Mouse (Mus musculus): ENCODE measurements around the gene Zfp654. TPM values are rescaled to one million over a fixed set of nuclear protein-coding genes. Genes with fewer than 3 reads are reported as not detected.

The Zfp654 gene
- total RNA-seq, 4 experiments from 2014 or later = 12.1 to 13.0 (median 12.5) TPM

GRCm38 (mm10) chr16:64856946-64857345 lies 5.5 kb upstream of the Zfp654 start:
- no peak for DNase-seq (ENCODE audit: low spot score in 2 of 2)

GRCm38 (mm10) chr16:64852891-64853290 lies 1.4 kb upstream of the Zfp654 start:
- DNase-seq (ENCODE audit: low spot score in 2 of 2) = no peak

- peak; percentile 15 to 37 for DNase-seq (ENCODE audit: low spot score in 2 of 2)
These were observed 1.0 kb upstream of the Zfp654 start for GRCm38 (mm10) chr16:64852441-64852871.

DNA sequence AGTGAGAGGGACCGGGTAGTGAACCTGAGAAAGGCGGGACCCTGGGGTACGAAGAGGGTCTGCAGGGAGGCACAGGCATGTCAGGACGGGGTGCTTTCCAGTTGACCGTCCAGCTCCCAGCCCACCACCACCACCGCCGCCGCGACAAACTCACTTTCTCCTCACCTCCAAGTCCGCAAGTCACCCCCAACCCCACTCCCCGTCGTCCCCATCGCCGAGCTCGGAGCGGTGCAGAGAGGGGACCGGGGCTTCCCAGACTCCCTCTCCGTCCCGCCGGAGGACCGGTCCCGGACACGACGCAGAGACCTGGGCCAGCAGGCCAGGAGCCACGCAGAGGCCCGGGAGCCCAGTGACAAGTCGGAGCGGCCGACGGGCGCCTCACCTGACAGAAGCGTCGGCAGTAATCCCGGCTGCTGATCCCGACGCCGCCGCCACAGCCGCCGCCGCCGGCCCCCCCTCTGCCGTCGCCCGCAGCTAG lies 328 bp downstream of the Zfp654 start:
- DNase-seq (ENCODE audit: low spot score in 2 of 2) = no peak

GRCm38 (mm10) chr16:64850287-64851084 lies 966 bp downstream of the Zfp654 start:
- DNase-seq (ENCODE audit: low spot score in 2 of 2) = peak; percentile 9 to 12

GRCm38 (mm10) chr16:64845947-64846346 lies 5.5 kb downstream of the Zfp654 start:
- no peak for DNase-seq (ENCODE audit: low spot score in 2 of 2)

DNA sequence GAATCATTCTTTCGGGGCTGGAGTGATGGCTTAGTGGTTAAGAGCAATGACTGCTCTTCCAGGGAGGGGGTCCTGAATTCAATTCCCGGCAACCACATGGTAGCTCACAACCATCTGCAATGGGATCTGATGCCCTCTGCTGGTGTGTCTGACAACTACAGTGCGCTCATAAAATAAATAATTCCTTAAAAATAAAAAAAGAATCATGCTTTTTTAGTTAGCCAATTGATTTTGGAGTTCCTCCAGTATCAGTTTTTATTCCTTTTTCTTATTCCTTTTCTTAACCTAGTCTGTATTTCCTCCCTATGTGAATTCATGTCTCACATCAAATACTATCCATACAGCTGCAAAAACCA lies 9.1 kb downstream of the Zfp654 start:
- no peak for DNase-seq (ENCODE audit: low spot score in 2 of 2)

- no peak for DNase-seq (ENCODE audit: low spot score in 2 of 2)
These were observed 9.7 kb downstream of the Zfp654 start for GRCm38 (mm10) chr16:64841481-64842373.

DNA sequence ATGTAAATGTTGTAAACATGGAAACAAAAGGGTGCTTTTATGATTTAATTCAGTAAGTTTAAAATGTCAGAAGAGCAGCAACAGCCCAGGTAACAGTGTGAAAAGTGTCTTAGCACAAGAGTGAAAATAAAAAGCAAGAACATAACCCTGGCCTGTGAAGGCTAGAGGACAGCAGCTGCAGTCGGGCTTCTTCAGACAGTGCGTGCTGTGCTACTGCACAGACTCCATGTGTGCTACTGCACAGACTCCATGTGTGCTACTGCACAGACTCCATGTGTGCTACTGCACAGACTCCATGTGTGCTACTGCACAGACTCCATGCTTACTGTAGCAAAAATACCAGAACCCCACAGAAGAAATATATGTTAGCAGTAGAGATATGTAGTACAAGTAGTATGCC lies 14.7 kb downstream of the Zfp654 start:
- no peak for DNase-seq (ENCODE audit: low spot score in 2 of 2)

DNA sequence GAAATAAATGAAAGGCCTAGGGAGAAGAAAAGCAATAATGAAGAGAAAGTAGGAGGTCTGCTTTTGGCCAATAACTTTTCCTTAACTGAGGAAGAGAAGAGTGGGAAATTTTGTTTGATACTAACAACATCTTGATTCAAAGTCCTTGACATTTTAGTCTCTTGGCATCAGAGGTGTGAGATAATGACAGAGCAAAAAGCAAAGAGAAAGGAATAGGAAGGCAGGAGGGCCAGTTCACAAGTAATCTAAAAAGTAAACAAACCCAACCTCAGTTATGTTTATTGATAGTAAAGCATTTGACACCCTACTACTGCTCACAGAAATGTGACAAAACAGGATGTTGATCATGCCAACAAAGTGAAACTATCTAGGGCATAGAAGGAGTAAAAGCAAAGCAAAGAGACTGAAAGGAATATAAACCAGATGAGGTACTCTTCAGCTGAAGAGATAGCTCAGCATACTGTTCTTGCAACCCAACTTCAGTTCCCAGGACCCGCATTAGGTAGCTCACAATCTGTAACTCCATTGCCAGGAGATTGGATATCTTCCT lies 15.4 kb downstream of the Zfp654 start:
- no peak for DNase-seq (ENCODE audit: low spot score in 2 of 2)

GRCm38 (mm10) chr16:64830291-64830690 lies 21.2 kb downstream of the Zfp654 start:
- no peak for DNase-seq (ENCODE audit: low spot score in 2 of 2)

DNA sequence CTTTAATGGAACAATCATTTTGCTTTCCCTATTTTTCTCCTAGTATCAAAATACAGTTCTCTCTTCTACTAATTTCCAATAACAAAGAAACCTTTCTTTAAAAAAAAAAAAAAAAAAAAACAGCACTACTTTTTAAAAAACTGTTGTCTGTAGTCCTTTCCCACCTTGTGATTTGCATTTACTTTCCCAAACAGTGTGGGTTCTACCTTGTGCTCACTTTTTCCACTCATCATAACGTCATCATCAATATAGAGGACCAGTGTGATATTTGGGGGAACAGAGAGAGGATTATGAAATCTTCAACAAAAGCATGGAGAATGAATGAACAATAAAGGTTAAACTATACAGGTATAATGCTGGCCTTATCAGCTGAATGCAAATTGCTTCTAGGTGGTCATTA lies 27.0 kb downstream of the Zfp654 start:
- DNase-seq (ENCODE audit: low spot score in 2 of 2) = no peak

DNA sequence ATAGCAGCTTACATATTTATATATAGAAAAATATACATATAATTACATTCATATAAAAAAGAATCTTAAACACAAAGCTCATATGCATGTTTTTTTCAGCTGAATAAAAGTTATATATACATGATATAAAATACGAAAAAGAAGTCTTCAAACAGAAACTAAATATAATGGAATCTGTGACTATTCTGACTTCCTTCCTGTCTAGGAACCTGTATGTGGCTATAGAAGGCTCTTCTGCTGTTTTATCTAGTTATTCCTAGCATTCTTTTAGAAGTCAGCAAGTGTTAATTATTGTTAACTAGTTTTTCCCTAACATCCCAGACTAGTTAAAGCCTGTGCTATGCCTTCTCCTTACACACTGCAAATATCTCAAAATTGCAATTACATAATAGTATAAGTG lies 27.6 kb downstream of the Zfp654 start:
- no peak for DNase-seq (ENCODE audit: low spot score in 2 of 2)

DNA sequence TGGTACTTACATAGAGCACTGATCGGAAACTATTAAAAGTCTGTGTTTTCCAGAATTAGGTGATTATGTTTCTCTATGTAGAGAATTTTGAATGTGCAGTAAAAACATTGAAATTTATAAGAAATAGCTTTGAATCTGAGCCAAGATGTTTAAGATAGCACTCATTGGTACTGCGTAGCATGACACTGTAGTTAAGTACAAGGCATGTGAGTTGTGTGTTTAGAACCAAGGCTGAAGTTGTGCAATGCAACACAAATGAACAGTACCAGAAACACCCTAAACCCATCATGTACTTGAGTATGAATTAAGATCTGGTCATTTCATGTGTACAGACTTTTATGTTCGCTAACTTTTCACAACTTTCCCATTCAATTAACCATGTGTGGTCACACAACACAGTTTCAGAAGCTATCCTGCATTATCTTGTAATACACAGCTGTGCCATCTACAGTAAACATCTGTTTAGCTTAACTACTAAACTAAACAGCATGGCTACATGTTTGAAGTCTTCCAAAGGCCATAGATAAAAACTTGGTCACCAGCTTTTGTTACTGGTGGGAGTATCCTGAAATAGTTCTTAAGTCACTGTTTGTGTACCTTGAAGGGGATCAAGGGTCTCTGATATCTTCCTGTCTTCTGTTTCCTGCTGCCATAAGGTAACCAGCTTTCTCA lies 34.2 kb downstream of the Zfp654 start:
- DNase-seq (ENCODE audit: low spot score in 2 of 2) = no peak

GRCm38 (mm10) chr16:64803041-64803440 lies 48.4 kb downstream of the Zfp654 start:
- no peak for DNase-seq (ENCODE audit: low spot score in 2 of 2)

DNA sequence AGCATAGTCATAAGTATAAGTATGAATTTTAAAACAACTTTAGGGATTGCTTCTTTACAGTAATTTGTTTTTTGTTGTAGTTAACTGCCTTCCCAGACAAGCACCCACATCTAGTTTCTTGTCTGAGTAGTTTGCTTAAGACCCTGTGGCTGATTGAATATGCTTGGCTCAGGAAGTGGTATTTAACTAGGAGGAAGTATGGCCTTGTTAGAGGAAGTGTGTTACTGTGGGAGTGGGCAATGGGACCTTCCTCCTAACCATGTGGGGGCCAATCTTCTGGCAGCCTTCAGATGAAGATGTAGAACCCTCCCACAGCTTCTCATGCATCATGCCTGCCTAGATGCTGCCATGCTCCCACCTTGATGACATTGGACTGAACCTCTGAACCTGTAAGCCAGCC lies 49.8 kb downstream of the Zfp654 start:
- DNase-seq (ENCODE audit: low spot score in 2 of 2) = no peak

- no peak for DNase-seq (ENCODE audit: low spot score in 2 of 2)
These were observed 51.1 kb downstream of the Zfp654 start for GRCm38 (mm10) chr16:64800393-64800792.

GRCm38 (mm10) chr16:64794802-64795201 lies 56.6 kb downstream of the Zfp654 start:
- no peak for DNase-seq (ENCODE audit: low spot score in 2 of 2)

GRCm38 (mm10) chr16:64789706-64790105 lies 61.7 kb downstream of the Zfp654 start:
- no peak for DNase-seq (ENCODE audit: low spot score in 2 of 2)

- no peak for DNase-seq (ENCODE audit: low spot score in 2 of 2)
These were observed 75.9 kb downstream of the Zfp654 start for GRCm38 (mm10) chr16:64775516-64775915.

GRCm38 (mm10) chr16:64771431-64771818 lies 80.0 kb downstream of the Zfp654 start:
- DNase-seq (ENCODE audit: low spot score in 2 of 2) = no peak

Data from gastrocnemius, adult 8-10 months (tissue).